Comparison of ENCODE assay signal across 27 mouse cellular contexts in genomic region chr11:56308383-56309105, GRCm38 (mm10).
"Had no signal": no experiment of that assay in that cellular context is flagged by ENCODE, and none has a peak within 500 bp of the region (broad histone marks: within the 10 kb centered on the region; RNA-seq: fewer than 3 reads in every experiment).

No protein-coding gene starts in this region.

- H3K27ac ChIP-seq: gastrocnemius, adult 2 months; heart, embryonic 10.5 days; hindbrain, embryonic 10.5 days; hindbrain, embryonic 12.5 days; hindbrain, embryonic 14.5 days; hindbrain, postnatal 0 days; kidney, embryonic 15.5 days; kidney, postnatal 0 days; left cerebral cortex, adult 2 months; limb, embryonic 10.5 days; limb, embryonic 12.5 days; liver, embryonic 13.5 days had no signal

- H3K27me3 ChIP-seq: heart, embryonic 12.5 days; hindbrain, embryonic 12.5 days; kidney, embryonic 15.5 days; limb, embryonic 12.5 days; liver, embryonic 13.5 days had no signal

- H3K4me3 ChIP-seq: gastrocnemius, adult 2 months; heart, embryonic 10.5 days; heart, embryonic 12.5 days; hindbrain, embryonic 10.5 days; hindbrain, embryonic 12.5 days; kidney, embryonic 15.5 days; left cerebral cortex, adult 2 months; limb, embryonic 10.5 days; limb, embryonic 12.5 days; liver, embryonic 13.5 days had no signal

- H3K4me2 ChIP-seq: heart, embryonic 12.5 days; hindbrain, embryonic 12.5 days; hindbrain, embryonic 14.5 days; kidney, embryonic 15.5 days; limb, embryonic 12.5 days; liver, embryonic 11.5 days; liver, embryonic 13.5 days had no signal

- H3K36me3 ChIP-seq: heart, embryonic 10.5 days; heart, embryonic 12.5 days; hindbrain, embryonic 10.5 days; hindbrain, embryonic 12.5 days; kidney, embryonic 15.5 days; limb, embryonic 10.5 days; limb, embryonic 12.5 days; liver, embryonic 13.5 days had no signal

- ATAC-seq: hindbrain, postnatal 0 days; intestine, embryonic 16.5 days had no signal

- H3K9me3 ChIP-seq: heart, embryonic 10.5 days; heart, embryonic 12.5 days; hindbrain, embryonic 10.5 days; hindbrain, embryonic 12.5 days; kidney, embryonic 15.5 days; limb, embryonic 10.5 days; limb, embryonic 12.5 days; liver, embryonic 13.5 days had no signal

- DNase-seq: gastrocnemius, adult 2 months; gastrocnemius, postnatal 10 days; gastrocnemius, postnatal 25 days; heart, adult 18-20 months; heart, postnatal 10 days; heart, postnatal 4 days; kidney, adult 11 months; kidney, adult 2 months; kidney, adult 9 months; kidney, postnatal 14 days; kidney, postnatal 36 days; layer of hippocampus, adult 9-11 months; liver; liver, embryonic 13.5 days had no signal

- H3K9ac ChIP-seq: heart, embryonic 12.5 days; hindbrain, embryonic 12.5 days; hindbrain, embryonic 14.5 days; kidney, embryonic 15.5 days; limb, embryonic 12.5 days; liver, embryonic 13.5 days had no signal

- H3K4me1 ChIP-seq: heart, embryonic 10.5 days; heart, embryonic 12.5 days; hindbrain, embryonic 10.5 days; hindbrain, embryonic 12.5 days; kidney, embryonic 15.5 days; limb, embryonic 10.5 days; limb, embryonic 12.5 days; liver, embryonic 13.5 days had no signal
